Mouse (Mus musculus) CH12.LX (cell line): ENCODE data around the gene Clip3. TPM values are rescaled to one million over a fixed set of nuclear protein-coding genes. Genes with fewer than 3 reads are reported as not detected.
A peak's percentile ranks its signal among the peaks of the same experiment; 100 is the strongest.

Experiments used
- DNase-seq: peaks from one replicate; pipeline ENCODE4 v3.0.0-alpha.2; 2013; ENCODE audit errors: extremely low read depth
- H3K27ac ChIP-seq: 2 replicates; pipeline ENCODE4 v1.5.1; 2012; ENCODE audit warnings: low read depth, mild to moderate bottlenecking, control low read depth, moderate library complexity; ENCODE audit not compliant: insufficient read depth
- H3K27me3 ChIP-seq: replicated peaks from 2 replicates; pipeline ENCODE3; 2012; ENCODE audit warnings: inconsistent platforms
- H3K36me3 ChIP-seq, 2 experiments: replicated peaks in 1 of 2; 2 replicates each; pipeline versions ENCODE3 to v1.6.1; 2012; ENCODE audit warnings: inconsistent platforms in 1 of 2, low read length in 1 of 2, mild to moderate bottlenecking in 1 of 2, mixed read lengths in 1 of 2, moderate library complexity in 1 of 2; ENCODE audit not compliant: control insufficient read depth in 1 of 2, insufficient read depth in 1 of 2
- H3K4me1 ChIP-seq, 2 experiments: 2 replicates each; pipeline ENCODE4 v1.6.1; 2012; ENCODE audit warnings: inconsistent platforms in 1 of 2, moderate library complexity in 1 of 2; ENCODE audit not compliant: insufficient read depth in 2 of 2, control insufficient read depth in 1 of 2
- H3K4me2 ChIP-seq: 2 replicates; pipeline ENCODE4 v1.6.1; 2012; ENCODE audit warnings: low read depth, mild to moderate bottlenecking, control low read depth; ENCODE audit not compliant: poor library complexity, insufficient read depth, severe bottlenecking
- H3K4me3 ChIP-seq, 3 experiments: fragments of 150-350 bp in 1 of 3; sonication (generic) in 1 of 3; replicated peaks in 1 of 3; 2 replicates each; pipeline versions ENCODE3 to v1.5.1; 2011 to 2012; ENCODE audit warnings: low read depth in 2 of 3, low read length in 2 of 3, mild to moderate bottlenecking in 2 of 3, moderate library complexity in 2 of 3, control low read depth in 1 of 3, improper control_type of control experiment in 1 of 3, inconsistent platforms in 1 of 3, mixed read lengths in 1 of 3; ENCODE audit not compliant: poor library complexity in 1 of 3
- H3K79me2 ChIP-seq: replicated peaks from 2 replicates; pipeline ENCODE4 v1.6.1; 2012; ENCODE audit warnings: mild to moderate bottlenecking, moderate library complexity; ENCODE audit not compliant: control insufficient read depth, poor library complexity, insufficient read depth, severe bottlenecking; ENCODE audit errors: extremely low read depth
- H3K9ac ChIP-seq: 2 replicates; pipeline ENCODE4 v1.6.1; 2012; ENCODE audit warnings: low read depth, mild to moderate bottlenecking, control low read depth, moderate library complexity; ENCODE audit not compliant: insufficient read depth
- H3K9me3 ChIP-seq: replicated peaks from 2 replicates; pipeline ENCODE3; 2012; ENCODE audit warnings: low read length, inconsistent platforms, mixed read lengths
- CHD2 ChIP-seq: IDR thresholded peaks from 2 replicates; pipeline ENCODE4 v1.6.1; 2011; ENCODE audit warnings: low read length, improper control_type of control experiment
- CTCF ChIP-seq, 2 experiments: IDR thresholded peaks in 1 of 2; conservative IDR thresholded peaks in 1 of 2; 2 replicates each; pipeline ENCODE4 v1.5.1; 2011 to 2012; ENCODE audit warnings: low read depth in 2 of 2, low read length in 2 of 2, improper control_type of control experiment in 1 of 2, inconsistent platforms in 1 of 2, mild to moderate bottlenecking in 1 of 2, moderate library complexity in 1 of 2
- E2F4 ChIP-seq: IDR thresholded peaks from 2 replicates; pipeline ENCODE4 v1.6.1; 2011; ENCODE audit warnings: low read depth, low read length, improper control_type of control experiment; ENCODE audit not compliant: insufficient replicate concordance
- ELF1 ChIP-seq: IDR thresholded peaks from 2 replicates; pipeline ENCODE4 v1.6.1; 2014; ENCODE audit warnings: low read depth, mild to moderate bottlenecking, inconsistent platforms, low read length, improper control_type of control experiment
- EP300 ChIP-seq: IDR thresholded peaks from 2 replicates; pipeline ENCODE4 v1.6.1; 2011; ENCODE audit warnings: low read length, improper control_type of control experiment
- ETS1 ChIP-seq: conservative IDR thresholded peaks from 2 replicates; pipeline ENCODE4 v1.6.1; 2012; ENCODE audit warnings: low read depth, mild to moderate bottlenecking, inconsistent platforms, low read length, improper control_type of control experiment, moderate library complexity
- GABPA ChIP-seq: IDR thresholded peaks from 2 replicates; pipeline ENCODE4 v1.6.1; 2012; ENCODE audit warnings: low read depth, low read length, improper control_type of control experiment, inconsistent platforms; ENCODE audit not compliant: insufficient replicate concordance
- IRF4 ChIP-seq: IDR thresholded peaks from 2 replicates; pipeline ENCODE4 v1.6.1; 2014; ENCODE audit warnings: low read depth, mild to moderate bottlenecking, inconsistent platforms, low read length, improper control_type of control experiment
- JUN ChIP-seq: IDR thresholded peaks from 2 replicates; pipeline ENCODE4 v1.6.1; 2011; ENCODE audit warnings: low read depth, mild to moderate bottlenecking, low read length, improper control_type of control experiment, moderate library complexity; ENCODE audit not compliant: insufficient read depth
- KAT2A ChIP-seq: IDR thresholded peaks from 2 replicates; pipeline ENCODE4 v1.6.1; 2012; ENCODE audit warnings: low read length, improper control_type of control experiment, inconsistent platforms; ENCODE audit not compliant: insufficient replicate concordance
- MAFK ChIP-seq: IDR thresholded peaks from 2 replicates; pipeline ENCODE4 v1.6.1; 2011; ENCODE audit warnings: low read length, improper control_type of control experiment; ENCODE audit not compliant: insufficient replicate concordance
- MAX ChIP-seq: IDR thresholded peaks from 2 replicates; pipeline ENCODE4 v1.6.1; 2011; ENCODE audit warnings: low read length, improper control_type of control experiment
- MXI1 ChIP-seq: IDR thresholded peaks from 2 replicates; pipeline ENCODE4 v1.6.1; 2011; ENCODE audit warnings: mild to moderate bottlenecking, low read depth, low read length, improper control_type of control experiment
- MYC ChIP-seq: IDR thresholded peaks from 2 replicates; pipeline ENCODE4 v1.6.1; 2011; ENCODE audit warnings: low read depth, mild to moderate bottlenecking, improper control_type of control experiment, low read length
- NELFE ChIP-seq: IDR thresholded peaks from 2 replicates; pipeline ENCODE4 v1.6.1; 2011; ENCODE audit warnings: low read depth, low read length, improper control_type of control experiment
- NRF1 ChIP-seq: IDR thresholded peaks from 2 replicates; pipeline ENCODE4 v1.6.1; 2014; ENCODE audit warnings: low read depth, mild to moderate bottlenecking, inconsistent platforms, low read length, improper control_type of control experiment, moderate library complexity
- PAX5 ChIP-seq: IDR thresholded peaks from 2 replicates; pipeline ENCODE4 v1.6.1; 2012; ENCODE audit warnings: low read length, inconsistent platforms, mixed read lengths
- POLR2A ChIP-seq: IDR thresholded peaks from 2 replicates; pipeline ENCODE4 v1.6.1; 2011; ENCODE audit warnings: low read depth, mild to moderate bottlenecking, improper control_type of control experiment, low read length
- POLR2AphosphoS2 ChIP-seq: IDR thresholded peaks from 2 replicates; pipeline ENCODE4 v1.6.1; 2011; ENCODE audit warnings: low read depth, low read length, improper control_type of control experiment
- RAD21 ChIP-seq: IDR thresholded peaks from 2 replicates; pipeline ENCODE4 v1.6.1; 2011; ENCODE audit warnings: low read depth, mild to moderate bottlenecking, low read length, improper control_type of control experiment, moderate library complexity
- RCOR1 ChIP-seq: conservative IDR thresholded peaks from 2 replicates; pipeline ENCODE4 v1.6.1; 2012; ENCODE audit warnings: low read depth, mild to moderate bottlenecking, inconsistent platforms, low read length, improper control_type of control experiment
- TBP ChIP-seq: conservative IDR thresholded peaks from 2 replicates; pipeline ENCODE4 v1.6.1; 2011; ENCODE audit warnings: low read depth, low read length, improper control_type of control experiment
- TCF12 ChIP-seq: IDR thresholded peaks from 2 replicates; pipeline ENCODE4 v1.6.1; 2014; ENCODE audit warnings: low read depth, mild to moderate bottlenecking, inconsistent platforms, low read length, improper control_type of control experiment
- USF1 ChIP-seq: IDR thresholded peaks from 2 replicates; pipeline ENCODE4 v1.6.1; 2014; ENCODE audit warnings: low read depth, mild to moderate bottlenecking, inconsistent platforms, low read length, improper control_type of control experiment
- USF2 ChIP-seq: conservative IDR thresholded peaks from 2 replicates; pipeline ENCODE4 v1.6.1; 2011; ENCODE audit warnings: low read depth, low read length, improper control_type of control experiment
- ZNF384 ChIP-seq: IDR thresholded peaks from 2 replicates; pipeline ENCODE4 v1.6.1; 2012; ENCODE audit warnings: low read depth, low read length, improper control_type of control experiment, inconsistent platforms
- dilution Hi-C: fragments of 300-500 bp; cut with MboI; formaldehyde crosslinking; loops from 2 replicates; pipeline ENCODE4 v1.14.3; 2020; ENCODE audit warnings: low sequenced_read_pairs; ENCODE audit not compliant: extremely low pct_unique_long_range_greater_than_20kb, extremely low pct_ligation_motif_present
- in situ Hi-C: fragments of 300-500 bp; cut with MboI; formaldehyde crosslinking; loops from 3 replicates; pipeline ENCODE4 v1.14.3; 2019; ENCODE audit warnings: low sequenced_read_pairs, low pct_ligation_motif_present, low pct_unique_long_range_greater_than_20kb, mixed read lengths
- polyA plus RNA-seq: library from polyadenylated mRNA; unstranded; fragments of >175 nt; gene quantifications from 2 replicates; pipeline ENCODE4 v1.2.1, GENCODE M21; 2012; ENCODE audit warnings: low read depth; ENCODE audit not compliant: insufficient read length
- total RNA-seq, 2 experiments: library from RNA; depleted of rRNA; stranded (reverse); fragments of 300-350 nt in 1 of 2; fragments of >200 nt in 1 of 2; gene quantifications; 2 replicates each; pipeline ENCODE4 v1.2.3; 2012 to 2014

The Clip3 gene
- total and polyA plus RNA-seq, 3 experiments = not detected

GRCm38 (mm10) chr7:30322285-30322667 is 30.7 kb downstream of the Clip3 start (continued):
- TF ChIP-seq USF2 (no peak), KAT2A (peak; percentile 64; the same call in 1 of the 2 replicates)

GRCm38 (mm10) chr7:30322865-30323264 is 31.3 kb downstream of the Clip3 start:
- dilution Hi-C loops = no loop called here

GRCm38 (mm10) chr7:30323795-30324194 is 32.3 kb downstream of the Clip3 start, which contains the start of gene Sdhaf1:
Gene Sdhaf1, minus strand, starts transcription at chr7:30323895.
- peaks cover 0 to 21% of the 10 kb centered on the region in 2 experiments for H3K36me3 ChIP-seq
- DNase-seq = no peak
- H3K9ac ChIP-seq = peak within 1 kb of the TSS; percentile 89
- H3K27me3 ChIP-seq = peaks cover 16% of the 10 kb centered on the region
- peak within 1 kb of the TSS; percentile 62 to 91 (median 64) for H3K4me3 ChIP-seq
- dilution Hi-C loops = no loop called here
- peak within 1 kb of the TSS; percentile 83 for H3K4me2 ChIP-seq
- peak within 1 kb of the TSS; percentile 71 for H3K27ac ChIP-seq
- H3K79me2 ChIP-seq = no peaks in the 10 kb centered on the region
- H3K9me3 ChIP-seq = peaks cover 12% of the 10 kb centered on the region
- TF ChIP-seq CTCF (conservative IDR thresholded peaks at IDR 0.05 in 1 of 2, IDR thresholded peaks at IDR 0.05 in 1 of 2; ENCODE audit: low read depth in 2 of 2, low read length in 2 of 2) (no peak), GABPA (no peak), PAX5 (no peak)
- TF ChIP-seq, all 38 proteins: peak for 0
- peaks cover 13 to 40% of the 10 kb centered on the region in 2 experiments for H3K4me1 ChIP-seq
- in situ Hi-C loops = no loop called here

More at GRCm38 (mm10) chr7:30322865-30323264, 31.3 kb downstream of the Clip3 start:
- Histone ChIP-seq H3K4me3 (peak overlapping the region; percentile 62 to 91 (median 64)), H3K36me3 (peaks cover 0 to 30% of the 10 kb centered on the region in 2 experiments), H3K9ac (peak overlapping the region; percentile 89), H3K4me1 (peaks cover 13 to 40% of the 10 kb centered on the region in 2 experiments), H3K4me2 (peak overlapping the region; percentile 83)
- in situ Hi-C loops = no loop called here
- TF ChIP-seq ETS1 = no peak
- no peak for TF ChIP-seq MAFK
- no peak for TF ChIP-seq ZNF384
- no peak for TF ChIP-seq EP300
- TF ChIP-seq JUN = no peak
- TF ChIP-seq NELFE = no peak
- peak; percentile 61; the same call in 1 of the 2 replicates for TF ChIP-seq TBP
- no peak for TF ChIP-seq USF2
- no peak for TF ChIP-seq E2F4
- TF ChIP-seq GABPA = no peak
- TF ChIP-seq TCF12 = no peak
- TF ChIP-seq POLR2A = no peak; the same call in 1 of the 2 replicates
- no peak for TF ChIP-seq MYC
- TF ChIP-seq KAT2A = no peak
- 0 out of 2 replicates have a peak, but pooled peaks have one; percentile 24 for TF ChIP-seq RCOR1
- no peak for TF ChIP-seq IRF4
- no peak for TF ChIP-seq NRF1
- TF ChIP-seq USF1 = no peak
- no peak; the same call in 1 of the 2 replicates for TF ChIP-seq MXI1
- TF ChIP-seq CTCF (conservative IDR thresholded peaks at IDR 0.05 in 1 of 2, IDR thresholded peaks at IDR 0.05 in 1 of 2; ENCODE audit: low read depth in 2 of 2, low read length in 2 of 2) = no peak
- no peak for TF ChIP-seq POLR2AphosphoS2
- 0 out of 2 replicates have a peak, but pooled peaks have one; percentile 52 for TF ChIP-seq ELF1
- no peak for TF ChIP-seq CHD2
- no peak for TF ChIP-seq RAD21
- TF ChIP-seq MAX = no peak
- TF ChIP-seq, all 38 proteins: peak for 3
- peaks cover 11% of the 10 kb centered on the region for H3K9me3 ChIP-seq
- no peaks in the 10 kb centered on the region for H3K79me2 ChIP-seq
- peak overlapping the region; percentile 71 for H3K27ac ChIP-seq
- DNase-seq = peak; percentile 65
- H3K27me3 ChIP-seq = peaks cover 8% of the 10 kb centered on the region
